Mouse (Mus musculus): Measurements from ENCODE around the gene Hist1h4c. TPM values are rescaled to one million over a fixed set of nuclear protein-coding genes. Genes with fewer than 3 reads are reported as not detected.

Hist1h4c gene
- polyA plus RNA-seq, 1 experiment from 2014 or later: 3.7 TPM

- H3K27ac ChIP-seq (ENCODE audit: low read length): no peak overlapping the region
- no peak for TF ChIP-seq CTCF (IDR thresholded peaks at IDR 0.05)
- ATAC-seq (no peak), DNase-seq (ENCODE audit: low spot score) (peak; percentile 30)
- no peaks in the 10 kb centered on the region for H3K27me3 ChIP-seq (replicated peaks; ENCODE audit: insufficient read depth, low read length)
- H3K4me3 ChIP-seq (ENCODE audit: low read depth, low read length): no peak overlapping the region
- H3K9ac ChIP-seq (replicated peaks; ENCODE audit: low read depth): no peak overlapping the region
- no peak overlapping the region for H3K4me2 ChIP-seq (replicated peaks; ENCODE audit: low read depth, low read length)
- H3K4me1 ChIP-seq (ENCODE audit: insufficient read depth, low read depth, low read length): no peaks in the 10 kb centered on the region
- no peaks in the 10 kb centered on the region for H3K9me3 ChIP-seq (ENCODE audit: low read length)
- no peaks in the 10 kb centered on the region for H3K36me3 ChIP-seq (ENCODE audit: insufficient read depth, low read length)
- 59% methylated on average over 6 of the region's 6 CpGs for WGBS
Observed at GRCm38 (mm10) chr13:23659636-23660366, 38.5 kb downstream of the Hist1h4c start.

Small RNAs within 50 kb of the gene (microRNA-seq; reads per million reads assigned to microRNA genes)
- gene Gm44314 (not detected), gene Gm44350 (not detected)

Other genes starting within 250 kb of the Hist1h4c start
- gene Btn1a1, start 232.6 kb downstream of the Hist1h4c start, polyA plus RNA-seq (2015; fragmentation: Nextera tagmentation; extraction: Ambion mirVana): 0.14 and 0.21 TPM in 2 replicates
- gene Btn2a2, start 209.6 kb downstream of the Hist1h4c start, polyA plus RNA-seq (2015; fragmentation: Nextera tagmentation; extraction: Ambion mirVana): 0.06 and 0.07 TPM in 2 replicates
- gene Hist1h4h, start 167.4 kb downstream of the Hist1h4c start, polyA plus RNA-seq (2015; fragmentation: Nextera tagmentation; extraction: Ambion mirVana): 5.5 and 7.0 TPM in 2 replicates
- gene Hist1h2af, start 164.5 kb downstream of the Hist1h4c start, polyA plus RNA-seq (2015; fragmentation: Nextera tagmentation; extraction: Ambion mirVana): 1.3 and 1.7 TPM in 2 replicates
- 0.30 and 0.80 TPM in 2 replicates for gene Hist1h3g, start 163.0 kb downstream of the Hist1h4c start, polyA plus RNA-seq (2015; fragmentation: Nextera tagmentation; extraction: Ambion mirVana)
- 0.12 TPM in 1 of 2 replicates, not detected in the other for gene Hist1h2bh, start 155.1 kb downstream of the Hist1h4c start, polyA plus RNA-seq (2015; fragmentation: Nextera tagmentation; extraction: Ambion mirVana)
- gene Hist1h3f, start 154.4 kb downstream of the Hist1h4c start, polyA plus RNA-seq (2015; fragmentation: Nextera tagmentation; extraction: Ambion mirVana): 0.32 and 0.33 TPM in 2 replicates
- gene Hist1h4f, start 146.8 kb downstream of the Hist1h4c start, polyA plus RNA-seq (2015; fragmentation: Nextera tagmentation; extraction: Ambion mirVana): 0.55 TPM in 1 of 2 replicates, not detected in the other
- gene Hist1h1d, start 145.2 kb downstream of the Hist1h4c start, polyA plus RNA-seq (2015; fragmentation: Nextera tagmentation; extraction: Ambion mirVana): 0.11 TPM in 2 replicates
- gene Hist1h3e, start 136.1 kb downstream of the Hist1h4c start, polyA plus RNA-seq (2015; fragmentation: Nextera tagmentation; extraction: Ambion mirVana): 1.6 and 1.7 TPM in 2 replicates
- gene Hist1h2ae, start 127.2 kb downstream of the Hist1h4c start, polyA plus RNA-seq (2015; fragmentation: Nextera tagmentation; extraction: Ambion mirVana): 7.1 and 7.9 TPM in 2 replicates
- gene Hist1h2bg, start 127.1 kb downstream of the Hist1h4c start, polyA plus RNA-seq (2015; fragmentation: Nextera tagmentation; extraction: Ambion mirVana): 1.3 and 1.9 TPM in 2 replicates
- 0.48 and 0.87 TPM in 2 replicates for gene Hist1h2bf, start 124.3 kb downstream of the Hist1h4c start, polyA plus RNA-seq (2015; fragmentation: Nextera tagmentation; extraction: Ambion mirVana)
- 0.49 and 0.57 TPM in 2 replicates for gene Hist1h2ad, start 124.1 kb downstream of the Hist1h4c start, polyA plus RNA-seq (2015; fragmentation: Nextera tagmentation; extraction: Ambion mirVana)
- 0.62 and 1.3 TPM in 2 replicates for gene Hist1h3d, start 122.7 kb downstream of the Hist1h4c start, polyA plus RNA-seq (2015; fragmentation: Nextera tagmentation; extraction: Ambion mirVana)
- 31.4 and 36.9 TPM in 2 replicates for gene Hist1h4d, start 116.9 kb downstream of the Hist1h4c start, polyA plus RNA-seq (2015; fragmentation: Nextera tagmentation; extraction: Ambion mirVana)
- gene Hist1h2be, start 77.3 kb downstream of the Hist1h4c start, polyA plus RNA-seq (2015; fragmentation: Nextera tagmentation; extraction: Ambion mirVana): 0.44 and 0.86 TPM in 2 replicates
- gene Hist1h1e, start 75.9 kb downstream of the Hist1h4c start, polyA plus RNA-seq (2015; fragmentation: Nextera tagmentation; extraction: Ambion mirVana): 7.8 and 9.9 TPM in 2 replicates
- 0.32 and 0.54 TPM in 2 replicates for gene Hist1h2ac, start 14.5 kb downstream of the Hist1h4c start, polyA plus RNA-seq (2015; fragmentation: Nextera tagmentation; extraction: Ambion mirVana)
- 67.5 and 69.5 TPM in 2 replicates for gene Hist1h2bc, start 14.3 kb downstream of the Hist1h4c start, polyA plus RNA-seq (2015; fragmentation: Nextera tagmentation; extraction: Ambion mirVana)
- 0.13 TPM in 1 of 2 replicates, not detected in the other for gene Hist1h1t, start 2.6 kb downstream of the Hist1h4c start, polyA plus RNA-seq (2015; fragmentation: Nextera tagmentation; extraction: Ambion mirVana)
- gene Hfe, start 12.4 kb upstream of the Hist1h4c start, polyA plus RNA-seq (2015; fragmentation: Nextera tagmentation; extraction: Ambion mirVana): 25.3 and 26.3 TPM in 2 replicates
- 38.9 and 43.3 TPM in 2 replicates for gene Hist1h1c, start 40.4 kb upstream of the Hist1h4c start, polyA plus RNA-seq (2015; fragmentation: Nextera tagmentation; extraction: Ambion mirVana)
- 0.27 TPM in 1 of 2 replicates, not detected in the other for gene Hist1h3c, start 47.1 kb upstream of the Hist1h4c start, polyA plus RNA-seq (2015; fragmentation: Nextera tagmentation; extraction: Ambion mirVana)
- gene Hist1h2bb, start 48.3 kb upstream of the Hist1h4c start, polyA plus RNA-seq (2015; fragmentation: Nextera tagmentation; extraction: Ambion mirVana): 0.99 TPM in 1 of 2 replicates, not detected in the other
- gene Hist1h2ab, start 52.7 kb upstream of the Hist1h4c start, polyA plus RNA-seq (2015; fragmentation: Nextera tagmentation; extraction: Ambion mirVana): 5.3 and 6.1 TPM in 2 replicates
- 2.6 and 3.0 TPM in 2 replicates for gene Hist1h3b, start 53.8 kb upstream of the Hist1h4c start, polyA plus RNA-seq (2015; fragmentation: Nextera tagmentation; extraction: Ambion mirVana)
- 0.57 and 0.73 TPM in 2 replicates for gene Hist1h4b, start 58.6 kb upstream of the Hist1h4c start, polyA plus RNA-seq (2015; fragmentation: Nextera tagmentation; extraction: Ambion mirVana)
- gene Hist1h4a, start 62.8 kb upstream of the Hist1h4c start, polyA plus RNA-seq (2015; fragmentation: Nextera tagmentation; extraction: Ambion mirVana): 0.26 and 0.38 TPM in 2 replicates
- gene Hist1h3a, start 63.9 kb upstream of the Hist1h4c start, polyA plus RNA-seq (2015; fragmentation: Nextera tagmentation; extraction: Ambion mirVana): 1.4 and 1.7 TPM in 2 replicates
- 0.33 and 0.64 TPM in 2 replicates for gene Hist1h1a, start 65.2 kb upstream of the Hist1h4c start, polyA plus RNA-seq (2015; fragmentation: Nextera tagmentation; extraction: Ambion mirVana)
- gene Trim38, start 71.5 kb upstream of the Hist1h4c start, polyA plus RNA-seq (2015; fragmentation: Nextera tagmentation; extraction: Ambion mirVana): not detected in 2 replicates
- 1.4 and 3.4 TPM in 2 replicates for gene Slc17a2, start 108.5 kb upstream of the Hist1h4c start, polyA plus RNA-seq (2015; fragmentation: Nextera tagmentation; extraction: Ambion mirVana)
- not detected in 2 replicates for gene Slc17a3, start 141.0 kb upstream of the Hist1h4c start, polyA plus RNA-seq (2015; fragmentation: Nextera tagmentation; extraction: Ambion mirVana)
- not detected in 2 replicates for gene Slc17a1, start 169.3 kb upstream of the Hist1h4c start, polyA plus RNA-seq (2015; fragmentation: Nextera tagmentation; extraction: Ambion mirVana)
- not detected in 2 replicates for gene Slc17a4, start 216.6 kb upstream of the Hist1h4c start, polyA plus RNA-seq (2015; fragmentation: Nextera tagmentation; extraction: Ambion mirVana)
- gene Hist1h2ba, start 235.7 kb upstream of the Hist1h4c start, polyA plus RNA-seq (2015; fragmentation: Nextera tagmentation; extraction: Ambion mirVana): not detected in 2 replicates
- not detected in 2 replicates for gene Hist1h2aa, start 236.0 kb upstream of the Hist1h4c start, polyA plus RNA-seq (2015; fragmentation: Nextera tagmentation; extraction: Ambion mirVana)

Data from lung, postnatal 0 days (tissue).